Mouse (Mus musculus) hindlimb bud, embryonic 11.5 days (tissue): Measurements from ENCODE around the gene Mtap.

Experiments used
- DNase-seq: peaks from one replicate; pipeline ENCODE4 v3.0.0-alpha.2; 2012; ENCODE audit warnings: low read depth, low spot score; ENCODE audit errors: extremely low spot score

The Mtap gene

DNA sequence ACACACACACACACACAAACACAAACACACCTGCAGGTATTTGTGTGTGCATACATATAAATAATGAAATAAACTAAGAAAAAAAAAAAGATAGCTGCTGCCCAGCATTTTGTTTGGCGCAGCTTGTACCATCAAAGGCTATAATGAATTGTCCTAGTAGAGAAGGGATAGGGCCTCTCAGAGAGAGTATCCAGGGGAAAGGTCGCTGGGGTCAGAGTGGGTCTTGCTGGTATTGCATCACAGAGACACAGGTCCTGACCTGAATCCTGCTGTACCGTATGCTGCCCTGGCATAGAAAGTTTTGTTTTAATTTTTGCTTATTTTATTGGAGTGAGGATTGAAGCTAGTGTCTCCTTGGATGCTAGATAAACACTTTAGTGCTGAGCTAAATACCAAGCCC is 566 bp upstream of the Mtap start:
- no peak for DNase-seq

GRCm38 (mm10) chr4:89137542-89138360 is 829 bp downstream of the Mtap start:
- DNase-seq = no peak

DNA sequence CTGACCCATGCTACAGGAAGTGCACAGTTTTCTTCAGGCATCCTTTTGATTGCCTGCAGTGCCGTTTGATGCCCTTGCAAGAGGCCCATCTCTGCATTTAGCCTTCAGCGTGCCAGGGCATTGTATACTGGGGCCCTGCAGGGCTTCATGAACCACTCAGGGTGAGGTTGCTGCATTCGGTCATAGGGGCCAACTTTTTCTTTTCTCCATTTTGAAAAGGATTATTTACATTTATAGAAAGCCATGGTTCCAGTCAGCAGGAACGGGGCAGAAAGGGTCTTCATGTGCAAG is 1.4 kb downstream of the Mtap start:
- DNase-seq = no peak

DNA sequence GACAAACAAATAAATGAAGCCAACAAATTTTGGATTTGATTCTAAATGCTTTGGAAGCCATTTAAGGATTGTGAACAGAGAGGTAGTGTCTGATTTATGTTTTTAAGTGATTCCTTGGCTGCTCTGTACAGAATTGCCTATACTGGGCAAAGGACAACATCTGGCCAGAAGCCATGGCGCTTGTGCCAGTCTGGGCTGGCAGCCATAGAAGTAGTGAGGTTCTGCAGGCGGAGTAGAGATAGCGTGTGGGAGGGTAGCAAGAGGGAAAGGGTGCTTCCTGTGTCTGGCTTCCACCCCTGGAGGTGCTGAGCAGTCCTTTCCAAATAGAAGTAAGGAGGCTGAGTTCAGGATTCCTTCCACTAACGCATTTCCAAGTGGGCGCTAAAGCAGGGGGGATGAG is 3.9 kb downstream of the Mtap start:
- DNase-seq = no peak

- peak; percentile 37 for DNase-seq
These were observed 8.5 kb downstream of the Mtap start for GRCm38 (mm10) chr4:89145409-89145808.

DNA sequence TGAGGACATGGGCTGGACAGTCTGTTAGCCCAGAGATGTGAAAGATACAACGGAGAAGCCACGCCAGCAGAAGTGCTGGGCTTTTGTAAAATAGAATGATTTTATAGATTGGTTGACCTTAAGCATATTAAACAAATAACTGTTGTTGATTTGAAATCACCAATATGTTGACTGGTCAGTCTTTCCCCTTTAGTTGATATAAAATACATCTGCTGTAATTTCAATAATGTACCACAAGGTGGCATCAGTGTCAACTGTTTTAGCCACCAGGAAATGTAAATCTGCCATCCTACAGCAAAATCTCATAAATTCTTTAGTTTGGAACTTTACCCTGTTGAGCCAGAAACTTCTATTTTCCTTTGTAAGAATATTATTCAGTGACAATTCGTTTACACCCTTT is 9.4 kb downstream of the Mtap start:
- peak; percentile 60 for DNase-seq

- no peak for DNase-seq
These were observed 12.3 kb downstream of the Mtap start for GRCm38 (mm10) chr4:89149261-89149660.

DNA sequence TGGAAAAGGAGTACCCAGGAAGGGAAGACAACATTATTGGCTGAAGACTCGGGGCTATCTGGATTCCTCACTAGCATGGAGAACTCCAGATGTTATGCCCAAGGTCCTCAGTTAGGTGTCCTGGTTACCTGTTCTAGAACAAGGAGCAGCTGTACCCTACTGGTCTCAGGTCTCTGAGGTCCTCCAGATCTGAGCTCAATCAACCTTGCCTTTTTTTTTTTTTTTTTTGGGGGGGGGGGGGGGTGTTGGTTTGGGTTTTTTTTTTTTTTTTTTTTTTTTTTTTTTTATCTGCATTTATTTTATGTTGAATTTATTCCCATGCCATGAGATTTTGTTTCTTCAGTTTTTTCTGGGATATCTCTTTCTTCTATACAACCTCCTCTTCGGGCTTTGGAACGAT is 24.5 kb downstream of the Mtap start:
- DNase-seq = no peak

GRCm38 (mm10) chr4:89162496-89162895 is 25.6 kb downstream of the Mtap start:
- DNase-seq = no peak

GRCm38 (mm10) chr4:89163613-89164012 is 26.7 kb downstream of the Mtap start:
- DNase-seq = no peak

DNA sequence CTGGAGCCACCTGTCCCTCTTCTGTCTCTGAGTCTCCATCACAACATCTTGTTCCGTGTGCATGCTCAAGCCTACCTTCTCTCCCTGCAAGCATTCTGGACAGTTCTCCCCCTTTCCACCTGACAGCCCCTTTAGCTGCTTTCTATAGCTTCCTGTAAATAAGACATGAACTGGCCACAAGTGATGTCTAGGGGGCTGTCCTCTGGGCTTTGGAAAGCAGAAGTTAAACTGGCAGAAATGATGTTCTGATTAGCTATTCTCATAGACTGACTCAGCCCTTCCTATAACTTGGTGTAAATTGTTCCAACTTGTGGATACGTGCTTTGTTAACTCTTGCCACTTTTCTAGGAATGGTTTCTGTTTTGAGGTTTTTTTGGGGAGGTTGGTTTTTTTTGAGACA is 27.8 kb downstream of the Mtap start:
- DNase-seq = no peak

GRCm38 (mm10) chr4:89168877-89169276 is 32.0 kb downstream of the Mtap start:
- no peak for DNase-seq

- DNase-seq = no peak
These were observed 32.8 kb downstream of the Mtap start for GRCm38 (mm10) chr4:89169739-89170138.

- no peak for DNase-seq
These were observed 34.0 kb downstream of the Mtap start for GRCm38 (mm10) chr4:89170931-89171330.

DNA sequence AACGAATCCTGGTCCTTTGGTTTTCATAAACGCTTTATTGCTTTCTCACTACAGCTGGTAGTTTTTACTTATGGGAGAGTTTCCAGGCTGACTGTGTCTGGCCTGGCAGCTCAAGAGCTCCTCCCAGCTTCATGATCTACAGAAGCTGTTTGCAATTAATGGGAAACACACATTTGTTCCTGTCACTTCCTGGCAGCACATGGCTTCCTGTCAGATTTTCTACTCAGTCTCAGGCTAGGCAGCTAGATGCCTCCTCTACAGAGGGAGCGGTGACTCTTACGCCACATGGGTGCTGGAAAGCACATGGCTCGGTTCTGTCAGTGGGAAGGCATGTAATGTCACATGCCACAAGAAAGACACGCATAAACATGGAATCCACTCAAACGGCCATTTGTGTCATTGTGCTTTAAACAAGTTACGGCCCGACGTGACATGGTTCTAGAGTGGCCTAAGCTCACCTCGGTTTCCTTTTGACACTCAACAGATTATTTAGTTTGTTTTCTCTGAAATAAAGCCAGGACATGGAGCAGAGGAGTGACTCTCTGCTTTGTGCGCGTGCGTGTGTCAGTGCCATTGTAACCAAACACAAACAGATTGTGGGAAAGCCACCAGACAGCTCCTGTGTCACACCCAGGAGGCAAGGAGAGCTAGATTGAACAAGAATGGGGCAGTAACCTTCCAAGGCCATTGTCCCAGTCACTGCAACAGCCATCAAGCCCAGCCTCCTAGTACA is 36.1 kb downstream of the Mtap start:
- no peak for DNase-seq

- no peak for DNase-seq
These were observed 40.8 kb downstream of the Mtap start for GRCm38 (mm10) chr4:89177514-89178307.

DNA sequence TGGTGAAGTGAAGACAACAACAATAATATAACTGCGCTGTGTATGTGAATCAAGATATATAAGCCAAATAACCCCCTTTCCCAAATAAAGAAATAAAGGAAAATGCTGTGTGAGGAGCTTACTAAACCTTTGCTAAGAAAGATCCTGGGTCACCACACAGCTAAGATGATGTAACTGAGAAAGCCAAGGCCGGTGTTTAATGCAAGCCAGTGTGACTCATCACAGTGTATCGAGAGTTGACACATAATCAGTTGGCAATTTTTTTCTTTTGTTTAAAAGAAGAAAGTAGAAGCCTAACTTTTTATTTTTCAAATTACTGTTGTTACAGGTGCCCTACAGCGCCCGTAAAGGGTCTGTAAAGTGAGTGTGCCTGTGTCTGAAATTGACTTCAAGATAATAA is 43.2 kb downstream of the Mtap start:
- DNase-seq = no peak

DNA sequence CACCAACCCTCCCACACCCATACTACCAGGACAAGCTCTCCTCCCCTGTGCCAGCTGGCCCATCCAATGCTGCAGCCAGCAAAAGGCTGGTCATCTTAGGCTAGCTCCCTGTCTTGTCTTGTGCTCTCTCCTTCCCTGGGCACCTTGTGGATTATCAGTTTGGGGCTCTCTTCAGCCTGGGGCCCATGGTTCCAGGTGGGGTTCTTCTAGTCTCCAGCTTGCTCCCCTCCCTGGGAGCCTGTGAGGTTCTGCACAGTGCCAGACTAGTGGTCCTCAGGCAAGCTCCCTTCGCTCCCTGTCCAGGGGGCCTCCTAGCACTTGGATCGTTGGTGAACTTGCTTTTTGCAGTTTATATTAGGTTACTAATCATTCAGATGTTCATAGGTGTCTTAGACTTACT is 44.7 kb downstream of the Mtap start:
- DNase-seq = no peak

- DNase-seq = no peak
These were observed 45.6 kb downstream of the Mtap start for GRCm38 (mm10) chr4:89182486-89182885.

DNA sequence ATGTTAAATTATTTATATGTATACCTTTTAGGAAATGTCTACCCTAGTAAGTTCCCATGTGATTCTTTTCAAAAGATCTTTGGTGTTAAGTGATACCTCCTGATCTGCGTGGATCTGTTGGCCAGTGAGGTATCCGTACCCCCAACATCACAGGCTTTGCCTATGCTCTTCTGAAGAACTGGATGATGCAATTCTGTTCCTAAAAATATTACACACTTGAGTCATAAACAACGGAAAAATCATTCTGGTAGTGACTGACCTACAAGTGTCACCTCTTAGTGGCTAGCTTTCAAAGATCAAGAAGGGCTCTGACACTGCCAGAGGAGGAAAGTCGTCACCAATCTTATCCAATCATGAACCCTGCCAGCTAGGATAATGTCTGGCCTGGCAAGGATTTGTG is 58.6 kb downstream of the Mtap start:
- no peak for DNase-seq

- no peak for DNase-seq
These were observed 60.2 kb downstream of the Mtap start for GRCm38 (mm10) chr4:89197128-89197527.

- DNase-seq = no peak
These were observed 63.9 kb downstream of the Mtap start for GRCm38 (mm10) chr4:89200806-89201205.
